Mouse (Mus musculus) liver, adult 2 months (tissue): ENCODE data around the gene Nmb. TPM values are rescaled to one million over a fixed set of nuclear protein-coding genes. Genes with fewer than 3 reads are reported as not detected.

Source experiments
- DNase-seq: peaks from one replicate; pipeline ENCODE4 v3.0.0-alpha.2; 2011; ENCODE audit warnings: low read depth, low spot score; ENCODE audit errors: extremely low read depth
- H3K27ac ChIP-seq: fragments of 200-500 bp; replicated peaks from 2 replicates; pipeline ENCODE4 v1.5.1; 2012; ENCODE audit warnings: low read depth, mild to moderate bottlenecking, control low read depth, inconsistent platforms, low read length; ENCODE audit not compliant: insufficient read depth
- H3K27me3 ChIP-seq: fragments of 200-500 bp; 2 replicates; pipeline ENCODE4 v1.6.1; 2012; ENCODE audit warnings: mild to moderate bottlenecking, moderate library complexity, low read length, inconsistent platforms; ENCODE audit not compliant: control insufficient read depth, insufficient read depth
- H3K36me3 ChIP-seq: fragments of 200-500 bp; 2 replicates; pipeline ENCODE4 v1.6.1; 2012; ENCODE audit warnings: low read length, inconsistent platforms; ENCODE audit not compliant: control insufficient read depth, insufficient read depth
- H3K4me1 ChIP-seq: fragments of 200-500 bp; 2 replicates; pipeline ENCODE4 v1.6.1; 2011; ENCODE audit warnings: low read length; ENCODE audit not compliant: control insufficient read depth, insufficient read depth
- H3K4me3 ChIP-seq: fragments of 200-500 bp; 2 replicates; pipeline ENCODE4 v1.5.1; 2011; ENCODE audit warnings: low read depth, mild to moderate bottlenecking, control low read depth, low read length, moderate library complexity; ENCODE audit not compliant: insufficient read depth
- H3K79me2 ChIP-seq: fragments of 200-500 bp; 2 replicates; pipeline ENCODE4 v1.6.1; 2012; ENCODE audit warnings: inconsistent platforms, mild to moderate bottlenecking, low read length, moderate library complexity; ENCODE audit not compliant: control insufficient read depth, insufficient read depth
- H3K9ac ChIP-seq: fragments of 200-500 bp; 2 replicates; pipeline ENCODE4 v1.6.1; 2012; ENCODE audit warnings: low read depth, mild to moderate bottlenecking, control low read depth, inconsistent platforms, low read length
- CTCF ChIP-seq: fragments of 200-500 bp; IDR thresholded peaks from 2 replicates; pipeline ENCODE4 v1.5.1; 2011; ENCODE audit warnings: low read depth, low read length, control low read depth
- POLR2A ChIP-seq: fragments of 200-500 bp; IDR thresholded peaks from 2 replicates; pipeline ENCODE4 v1.6.1; 2011; ENCODE audit warnings: low read length, control low read depth; ENCODE audit not compliant: insufficient read depth; ENCODE audit errors: extremely low read depth
- WGBS: fragments of 180-500 bp; shearing (Covaris S2); methylation state at CpG from one replicate; pipeline ENCODE4 v1.1.7; 2018; 5-methylcytosine and 5-hydroxymethylcytosine counted together
- polyA plus RNA-seq: library from polyadenylated mRNA; depleted of rRNA; stranded (reverse); fragments of >200 nt; gene quantifications from 2 replicates; pipeline ENCODE4 v1.2.3, GENCODE M21; 2012; rRNA removed
- total RNA-seq: library from RNA; depleted of rRNA; stranded (reverse); fragments of >200 nt; gene quantifications from 2 replicates; pipeline ENCODE4 v1.2.3, GENCODE M21; 2014; rRNA removed

Gene Nmb
- total RNA-seq (0.65 and 0.67 TPM in 2 replicates), polyA plus RNA-seq (1.7 TPM in 1 of 2 replicates, not detected in the other)

DNA sequence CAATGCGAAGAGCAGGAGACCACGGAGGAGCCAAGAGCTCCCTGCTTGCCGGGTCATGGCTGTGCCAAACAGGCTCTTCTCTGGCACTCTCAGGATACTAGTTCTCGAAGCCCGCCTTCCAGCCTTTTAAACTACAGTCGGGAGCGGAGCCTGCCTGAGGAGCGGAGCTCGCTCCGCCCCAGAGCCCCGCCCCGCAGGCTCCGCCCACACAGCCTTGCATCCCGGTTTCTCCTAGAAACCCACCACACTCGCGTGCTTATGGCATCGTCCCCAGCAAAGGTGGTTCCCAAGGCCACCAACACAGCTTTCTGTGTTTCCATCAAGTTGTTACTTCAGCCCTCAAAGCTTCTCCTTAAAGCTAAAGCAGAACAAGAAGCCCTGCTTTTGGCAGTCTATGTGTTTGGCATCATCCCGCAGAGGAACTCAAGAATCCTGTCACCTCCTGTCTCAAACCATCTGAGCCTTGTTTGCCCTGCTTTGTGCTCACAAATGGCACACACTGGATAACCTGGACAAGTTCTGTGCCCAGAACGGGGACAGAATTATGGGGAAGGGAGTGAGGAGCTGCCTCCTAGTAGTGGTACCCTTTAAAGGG is at the start of gene Nmb:
TSS of gene Nmb (minus strand) at position 156 of the 595 bp plus-strand sequence.
- no peak within 1 kb of the TSS for H3K27ac ChIP-seq
- TF ChIP-seq CTCF (no peak), POLR2A (no peak)
- no peaks in the 10 kb centered on the region for H3K27me3 ChIP-seq
- peaks cover 7% of the 10 kb centered on the region; the same call in 1 of the 2 replicates for H3K4me1 ChIP-seq
- peak within 1 kb of the TSS; percentile 45; the same call in 1 of the 2 replicates for H3K4me3 ChIP-seq
- peak; percentile 32 for DNase-seq
- peak within 1 kb of the TSS; percentile 56; the same call in 1 of the 2 replicates for H3K9ac ChIP-seq
- peaks cover 5% of the 10 kb centered on the region; the same call in 1 of the 2 replicates for H3K36me3 ChIP-seq
- 4% methylated on average over 19 of the region's 19 CpGs for WGBS
- no peaks in the 10 kb centered on the region for H3K79me2 ChIP-seq

- H3K79me2 ChIP-seq = no peaks in the 10 kb centered on the region
- DNase-seq = no peak
- H3K36me3 ChIP-seq = no peaks in the 10 kb centered on the region
- peaks cover 13% of the 10 kb centered on the region for H3K4me1 ChIP-seq
- TF ChIP-seq POLR2A = no peak
- TF ChIP-seq CTCF = no peak
- H3K27ac ChIP-seq = no peak overlapping the region
- no peaks in the 10 kb centered on the region for H3K27me3 ChIP-seq
- 93% methylated on average over 2 of the region's 2 CpGs for WGBS
- H3K4me3 ChIP-seq = no peak overlapping the region
- H3K9ac ChIP-seq = no peak overlapping the region
Measured at GRCm38 (mm10) chr7:80954251-80954650, 49.4 kb upstream of the Nmb start.

DNA sequence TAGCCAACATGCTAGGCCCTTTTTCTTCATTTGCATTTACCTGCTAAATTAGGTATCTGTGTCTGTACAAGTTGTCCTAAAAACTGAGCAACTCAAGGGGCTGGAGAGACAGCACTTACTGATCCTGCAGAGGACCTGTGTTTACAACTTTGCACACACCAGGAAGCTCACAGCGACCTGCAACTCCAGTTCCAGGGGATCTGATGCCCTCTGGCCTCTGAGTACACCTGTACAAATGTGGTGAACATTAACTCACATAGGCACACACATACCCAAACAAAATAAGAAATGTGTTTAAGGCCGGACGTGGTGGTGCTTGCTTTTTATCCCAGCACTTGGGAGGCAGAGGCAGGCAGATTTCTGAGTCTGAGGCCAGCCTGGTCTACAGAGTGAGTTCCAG is 47.3 kb upstream of the Nmb start:
- H3K27me3 ChIP-seq = no peaks in the 10 kb centered on the region
- peak overlapping the region; percentile 49 for H3K27ac ChIP-seq
- 28% methylated on average over 3 of the region's 3 CpGs for WGBS

GRCm38 (mm10) chr7:80951461-80951860 is 46.6 kb upstream of the Nmb start:
- Histone ChIP-seq H3K27me3 (no peaks in the 10 kb centered on the region), H3K9ac (no peak overlapping the region; the same call in 1 of the 2 replicates), H3K4me3 (no peak overlapping the region), H3K79me2 (peaks cover 9% of the 10 kb centered on the region; the same call in 1 of the 2 replicates), H3K27ac (peak overlapping the region; percentile 92), H3K4me1 (peaks cover 13% of the 10 kb centered on the region), H3K36me3 (no peaks in the 10 kb centered on the region)
- TF ChIP-seq POLR2A (no peak), CTCF (no peak)
- 21% methylated on average over 4 of the region's 4 CpGs for WGBS
- DNase-seq = peak; percentile 93

More for the DNA sequence above, 47.3 kb upstream of the Nmb start:
- H3K4me3 ChIP-seq = no peak overlapping the region; the same call in 1 of the 2 replicates
- no peaks in the 10 kb centered on the region for H3K36me3 ChIP-seq
- H3K4me1 ChIP-seq = peaks cover 13% of the 10 kb centered on the region
- peaks cover 4% of the 10 kb centered on the region; the same call in 1 of the 2 replicates for H3K79me2 ChIP-seq
- H3K9ac ChIP-seq = no peak overlapping the region
- peak; percentile 93 for DNase-seq
- TF ChIP-seq CTCF (no peak), POLR2A (no peak)

DNA sequence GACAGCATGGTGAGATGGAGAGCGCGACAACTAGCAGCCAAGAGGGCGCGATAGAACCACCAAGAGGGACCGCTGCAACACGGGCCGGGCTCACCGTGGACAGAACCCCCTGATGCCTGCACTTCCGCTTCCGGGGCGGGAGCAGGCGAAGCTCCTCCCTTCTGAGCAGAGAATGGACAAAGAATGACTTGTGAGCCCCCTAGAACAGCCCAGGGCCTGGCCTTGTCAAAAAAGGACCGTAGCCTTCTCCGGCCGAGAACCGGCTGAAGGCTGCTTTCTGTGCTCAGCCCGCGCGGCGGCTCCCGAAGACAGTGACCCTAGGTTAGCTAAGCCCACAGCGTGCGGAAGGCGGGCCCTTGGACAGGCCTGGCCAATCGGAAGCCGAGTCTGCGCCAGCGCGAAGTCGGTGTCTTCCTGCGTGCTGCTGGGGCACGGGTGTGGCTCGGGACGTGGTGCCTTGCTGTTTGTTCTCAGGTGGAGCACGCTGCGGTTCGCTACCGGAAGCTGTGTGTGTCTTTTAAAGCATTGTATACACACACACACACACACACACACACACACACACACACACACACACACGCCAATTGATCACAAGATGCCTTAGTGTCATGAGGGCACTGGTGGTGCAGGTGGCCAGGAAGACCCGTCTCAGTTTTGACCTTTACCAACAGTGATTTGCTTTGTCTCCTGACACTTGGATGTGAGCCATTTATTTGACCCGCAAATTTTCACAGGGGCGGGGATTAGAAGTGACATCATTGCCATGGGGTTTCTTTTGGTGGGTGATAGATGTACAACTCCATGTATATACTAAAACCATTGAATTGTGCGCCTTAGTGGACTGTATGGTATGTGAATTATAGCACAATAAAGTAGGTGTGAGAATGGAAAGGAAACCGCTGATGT is 42.8 kb upstream of the Nmb start, which contains the start of gene Sec11a:
TSS of gene Sec11a (minus strand) at position 336 of the 906 bp plus-strand sequence.
- peak within 1 kb of the TSS; percentile 89 for H3K9ac ChIP-seq
- peaks cover 18% of the 10 kb centered on the region for H3K4me1 ChIP-seq
- TF ChIP-seq CTCF = no peak
- TF ChIP-seq POLR2A = peak; percentile 74
- H3K27ac ChIP-seq = peak within 1 kb of the TSS; percentile 98
- 3% methylated on average over 44 of the region's 44 CpGs for WGBS
- no peaks in the 10 kb centered on the region for H3K27me3 ChIP-seq
- peak within 1 kb of the TSS; percentile 87 for H3K4me3 ChIP-seq
- H3K36me3 ChIP-seq = no peaks in the 10 kb centered on the region
- H3K79me2 ChIP-seq = peaks cover 33% of the 10 kb centered on the region; the same call in 1 of the 2 replicates
- DNase-seq = peak; percentile 90
